Mouse (Mus musculus) testis, adult 2 months (tissue): ENCODE data around the gene Tyw1.

ENCODE experiments used
- CTCF ChIP-seq: fragments of 200-500 bp; IDR thresholded peaks from 2 replicates; pipeline ENCODE4 v1.5.1; 2012; ENCODE audit warnings: low read depth, mild to moderate bottlenecking, inconsistent platforms, low read length, moderate library complexity; ENCODE audit not compliant: control insufficient read depth, insufficient read depth, insufficient replicate concordance
- POLR2A ChIP-seq: fragments of 200-500 bp; IDR thresholded peaks from 2 replicates; pipeline ENCODE4 v1.6.1; 2012; ENCODE audit warnings: low read depth, mild to moderate bottlenecking, inconsistent platforms, low read length, moderate library complexity; ENCODE audit not compliant: control insufficient read depth

GRCm38 (mm10) chr5:130316321-130316720 is 60.9 kb downstream of the Tyw1 start:
- no peak for TF ChIP-seq POLR2A
- TF ChIP-seq CTCF: no peak
